Mouse (Mus musculus): ENCODE measurements at regions not wholly inside any gene's neighbourhood (a gene's known extent, or its start where the extent isn't known, plus 50 kb on each side); places are given as distances from the start of the nearest gene placed in this dataset.
A peak's percentile ranks its signal among the peaks of the same experiment; 100 is the strongest.

- H3K4me1 ChIP-seq: peaks cover 27% of the 10 kb centered on the region
- no peak overlapping the region for H3K9ac ChIP-seq
- 0 out of 2 replicates have a peak, but pooled peaks cover 4% of the 10 kb centered on the region for H3K27me3 ChIP-seq
- H3K36me3 ChIP-seq (replicated peaks): no peaks in the 10 kb centered on the region
- H3K4me2 ChIP-seq: no peak overlapping the region
- H3K4me3 ChIP-seq (replicated peaks): no peak overlapping the region
- H3K27ac ChIP-seq: no peak overlapping the region
- ATAC-seq (ENCODE audit: low FRiP score): no peak
- no peaks in the 10 kb centered on the region for H3K9me3 ChIP-seq
- WGBS: 89% methylated on average over 4 of the region's 4 CpGs
Observed at GRCm38 (mm10) chr11:31736556-31737089, 64.9 kb upstream of the Bod1 start.

- Histone ChIP-seq H3K9ac (no peak overlapping the region), H3K36me3 (replicated peaks) (no peaks in the 10 kb centered on the region), H3K4me1 (peaks cover 15% of the 10 kb centered on the region), H3K27me3 (no peaks in the 10 kb centered on the region), H3K4me2 (no peak overlapping the region), H3K9me3 (no peaks in the 10 kb centered on the region), H3K4me3 (replicated peaks) (no peak overlapping the region), H3K27ac (no peak overlapping the region)
- whole genome bisulfite sequencing: 93% methylated on average over 5 of the region's 5 CpGs
- no peak for ATAC-seq (ENCODE audit: low FRiP score)
Observed at GRCm38 (mm10) chr11:31738148-31739021, 66.7 kb upstream of the Bod1 start.

GRCm38 (mm10) chr11:31740409-31740808 lies 68.7 kb upstream of the Bod1 start:
- Histone ChIP-seq H3K4me1 (peaks cover 11% of the 10 kb centered on the region), H3K4me3 (replicated peaks) (no peak overlapping the region), H3K27ac (no peak overlapping the region), H3K4me2 (no peak overlapping the region), H3K9me3 (no peaks in the 10 kb centered on the region), H3K36me3 (replicated peaks) (no peaks in the 10 kb centered on the region), H3K27me3 (no peaks in the 10 kb centered on the region), H3K9ac (no peak overlapping the region)
- ATAC-seq (ENCODE audit: low FRiP score): no peak
- WGBS: 85% methylated on average over 5 of the region's 5 CpGs

DNA sequence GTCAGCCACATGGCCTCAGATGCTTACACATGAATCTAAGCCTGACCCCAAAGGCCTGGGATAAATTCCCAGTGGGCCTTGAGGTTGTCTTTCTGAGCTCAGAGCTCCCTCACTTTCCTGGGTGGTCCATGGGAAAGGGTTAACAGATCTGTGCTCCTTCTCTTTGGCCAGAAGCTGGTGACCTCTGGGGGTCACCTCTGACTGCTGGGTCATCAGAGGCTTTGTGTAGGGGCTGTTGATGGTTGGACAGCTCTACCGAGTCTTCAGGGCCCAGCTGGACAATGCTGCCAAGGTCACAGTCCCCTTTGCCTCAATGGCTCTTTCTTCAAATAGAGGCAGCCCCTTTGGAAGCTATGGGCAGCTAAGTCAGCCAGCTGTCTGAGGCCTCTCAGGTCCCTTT lies 70.5 kb upstream of the Bod1 start:
- no peak overlapping the region for H3K27ac ChIP-seq
- no peak overlapping the region for H3K9ac ChIP-seq
- H3K27me3 ChIP-seq: no peaks in the 10 kb centered on the region
- H3K4me2 ChIP-seq: no peak overlapping the region
- H3K9me3 ChIP-seq: no peaks in the 10 kb centered on the region
- H3K36me3 ChIP-seq (replicated peaks): no peaks in the 10 kb centered on the region
- ATAC-seq (ENCODE audit: low FRiP score): no peak
- H3K4me3 ChIP-seq (replicated peaks): no peak overlapping the region
- peaks cover 18% of the 10 kb centered on the region for H3K4me1 ChIP-seq
- WGBS: 21% methylated on average over 1 of the region's 1 CpGs

GRCm38 (mm10) chr11:31744076-31744785 lies 72.5 kb upstream of the Bod1 start:
- H3K4me3 ChIP-seq (replicated peaks): no peak overlapping the region
- peaks cover 28% of the 10 kb centered on the region for H3K4me1 ChIP-seq
- H3K27ac ChIP-seq: no peak overlapping the region
- no peak for ATAC-seq (ENCODE audit: low FRiP score)
- no peaks in the 10 kb centered on the region for H3K9me3 ChIP-seq
- H3K9ac ChIP-seq: no peak overlapping the region
- no peaks in the 10 kb centered on the region for H3K27me3 ChIP-seq
- WGBS: 87% methylated on average over 12 of the region's 12 CpGs
- H3K4me2 ChIP-seq: no peak overlapping the region
- H3K36me3 ChIP-seq (replicated peaks): no peaks in the 10 kb centered on the region

DNA sequence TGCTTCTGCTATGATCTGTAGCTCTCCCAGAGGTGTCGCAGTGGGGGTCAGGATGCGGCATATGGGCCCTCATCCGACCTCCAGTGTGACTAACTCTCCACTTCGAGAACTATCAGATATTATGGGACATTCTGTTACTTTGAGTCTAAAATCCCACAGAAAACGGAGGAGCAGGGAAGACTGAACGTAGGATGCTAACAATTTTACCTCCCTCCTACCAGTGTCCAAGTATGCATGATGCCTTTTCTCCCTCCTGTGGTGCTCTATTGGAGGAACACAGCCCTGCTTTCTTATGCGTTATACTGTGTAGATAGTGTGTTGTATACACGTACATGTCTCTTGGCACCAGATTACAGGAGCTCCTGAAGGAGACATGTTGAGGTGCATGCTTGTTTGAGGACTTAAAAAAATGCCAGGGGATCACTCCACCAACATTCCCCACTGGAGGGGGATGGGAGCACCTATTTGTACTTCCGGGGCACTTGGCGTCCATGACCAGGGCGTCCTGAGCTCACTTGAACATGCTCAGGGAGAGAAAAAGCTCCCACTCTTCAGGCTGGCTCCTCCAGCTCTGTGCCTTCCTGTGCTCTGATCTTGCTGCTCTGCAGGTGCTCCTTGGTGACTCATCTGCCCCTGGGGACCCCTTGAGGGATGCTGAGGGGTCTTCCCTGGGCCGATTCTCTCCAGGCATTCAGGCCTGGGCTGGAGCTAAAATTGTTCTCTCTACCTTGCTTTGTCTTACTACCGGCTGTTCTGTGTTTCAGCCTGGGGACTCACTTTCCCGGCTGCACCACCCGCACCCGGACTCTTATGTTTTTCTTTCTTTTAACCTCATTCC lies 73.6 kb upstream of the Bod1 start:
- H3K27ac ChIP-seq: no peak overlapping the region
- H3K4me2 ChIP-seq: no peak overlapping the region
- no peak for ATAC-seq (ENCODE audit: low FRiP score)
- WGBS: 54% methylated on average over 16 of the region's 16 CpGs
- no peak overlapping the region for H3K4me3 ChIP-seq (replicated peaks)
- no peaks in the 10 kb centered on the region for H3K27me3 ChIP-seq
- H3K9ac ChIP-seq: no peak overlapping the region
- no peaks in the 10 kb centered on the region for H3K9me3 ChIP-seq
- H3K36me3 ChIP-seq (replicated peaks): no peaks in the 10 kb centered on the region
- peaks cover 28% of the 10 kb centered on the region for H3K4me1 ChIP-seq

DNA sequence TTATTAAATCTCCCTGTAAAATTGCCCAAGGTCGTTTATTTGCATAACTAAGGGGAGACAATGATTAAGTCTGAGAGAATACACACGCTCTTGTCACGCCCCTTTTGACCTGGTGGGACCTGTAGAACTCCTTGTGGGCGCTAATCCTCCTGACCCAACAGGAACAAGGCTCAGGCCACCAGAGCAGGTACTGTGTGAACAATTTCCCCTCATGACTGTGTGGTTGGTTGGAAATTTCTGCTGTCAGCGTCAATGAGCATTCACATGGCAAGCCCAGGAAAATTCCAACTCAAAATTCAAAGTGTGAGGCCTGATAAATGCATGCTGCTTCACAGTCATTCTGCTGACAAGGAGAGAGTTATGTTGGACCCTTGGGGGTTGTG lies 74.2 kb upstream of the Bod1 start:
- Histone ChIP-seq H3K4me2 (no peak overlapping the region), H3K9me3 (no peaks in the 10 kb centered on the region), H3K4me1 (peaks cover 28% of the 10 kb centered on the region), H3K36me3 (replicated peaks) (no peaks in the 10 kb centered on the region), H3K9ac (no peak overlapping the region), H3K4me3 (replicated peaks) (no peak overlapping the region), H3K27ac (no peak overlapping the region), H3K27me3 (no peaks in the 10 kb centered on the region)
- no peak for ATAC-seq (ENCODE audit: low FRiP score)
- 29% methylated on average over 5 of the region's 5 CpGs for WGBS

GRCm38 (mm10) chr11:31746488-31746887 lies 74.8 kb upstream of the Bod1 start:
- no peaks in the 10 kb centered on the region for H3K9me3 ChIP-seq
- WGBS: 77% methylated on average over 6 of the region's 6 CpGs
- no peak overlapping the region for H3K9ac ChIP-seq
- H3K27me3 ChIP-seq: no peaks in the 10 kb centered on the region
- no peak overlapping the region for H3K4me3 ChIP-seq (replicated peaks)
- peaks cover 28% of the 10 kb centered on the region for H3K4me1 ChIP-seq
- no peaks in the 10 kb centered on the region for H3K36me3 ChIP-seq (replicated peaks)
- ATAC-seq (ENCODE audit: low FRiP score): no peak
- no peak overlapping the region for H3K27ac ChIP-seq
- H3K4me2 ChIP-seq: no peak overlapping the region

GRCm38 (mm10) chr11:31746939-31747338 lies 75.3 kb upstream of the Bod1 start:
- H3K27me3 ChIP-seq: no peaks in the 10 kb centered on the region
- no peak overlapping the region for H3K9ac ChIP-seq
- H3K4me3 ChIP-seq (replicated peaks): no peak overlapping the region
- no peaks in the 10 kb centered on the region for H3K9me3 ChIP-seq
- H3K4me2 ChIP-seq: no peak overlapping the region
- no peaks in the 10 kb centered on the region for H3K36me3 ChIP-seq (replicated peaks)
- 84% methylated on average over 8 of the region's 8 CpGs for WGBS
- no peak overlapping the region for H3K27ac ChIP-seq
- peaks cover 28% of the 10 kb centered on the region for H3K4me1 ChIP-seq
- no peak for ATAC-seq (ENCODE audit: low FRiP score)

- no peak for ATAC-seq (ENCODE audit: low FRiP score)
- WGBS: 71% methylated on average over 5 of the region's 5 CpGs
- Histone ChIP-seq H3K9me3 (no peaks in the 10 kb centered on the region), H3K27me3 (no peaks in the 10 kb centered on the region), H3K4me1 (peaks cover 28% of the 10 kb centered on the region), H3K9ac (no peak overlapping the region), H3K27ac (no peak overlapping the region), H3K4me2 (no peak overlapping the region), H3K4me3 (replicated peaks) (no peak overlapping the region), H3K36me3 (replicated peaks) (no peaks in the 10 kb centered on the region)
Observed at GRCm38 (mm10) chr11:31748275-31748815, 76.7 kb upstream of the Bod1 start.

DNA sequence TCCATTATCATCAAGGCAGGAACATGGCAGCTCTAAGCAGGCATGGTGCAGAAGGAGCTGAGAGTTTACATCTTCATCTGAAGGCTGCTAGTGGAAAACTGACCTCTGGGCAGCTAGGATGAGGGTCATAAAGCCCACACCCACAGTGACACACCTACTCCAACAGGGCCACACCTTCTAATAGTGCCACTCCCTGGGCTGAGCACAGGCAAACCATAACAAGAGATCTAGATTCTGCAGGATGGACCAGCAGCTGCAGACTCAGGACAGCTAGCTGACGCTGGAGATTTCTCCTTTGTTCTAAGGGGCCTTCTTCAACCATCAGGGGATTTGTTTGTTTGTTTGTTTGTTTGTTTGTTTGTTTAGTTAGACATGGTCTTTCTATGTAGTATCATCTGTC lies 79.6 kb upstream of the Bod1 start:
- no peaks in the 10 kb centered on the region for H3K36me3 ChIP-seq (replicated peaks)
- no peak overlapping the region for H3K9ac ChIP-seq
- H3K27me3 ChIP-seq: no peaks in the 10 kb centered on the region
- H3K27ac ChIP-seq: no peak overlapping the region
- ATAC-seq (ENCODE audit: low FRiP score): no peak
- H3K4me3 ChIP-seq (replicated peaks): no peak overlapping the region
- 85% methylated on average over 1 of the region's 1 CpGs for WGBS
- H3K9me3 ChIP-seq: no peaks in the 10 kb centered on the region
- no peak overlapping the region for H3K4me2 ChIP-seq
- H3K4me1 ChIP-seq: peaks cover 29% of the 10 kb centered on the region

GRCm38 (mm10) chr11:31753211-31753610 lies 81.5 kb upstream of the Bod1 start:
- Histone ChIP-seq H3K36me3 (replicated peaks) (no peaks in the 10 kb centered on the region), H3K4me3 (replicated peaks) (no peak overlapping the region), H3K27ac (peak overlapping the region; percentile 63), H3K4me1 (peaks cover 24% of the 10 kb centered on the region), H3K9me3 (no peaks in the 10 kb centered on the region), H3K27me3 (no peaks in the 10 kb centered on the region), H3K4me2 (no peak overlapping the region), H3K9ac (no peak overlapping the region)
- ATAC-seq (ENCODE audit: low FRiP score): peak; percentile 33; the same call in 1 of the 2 replicates
- WGBS: 83% methylated on average over 3 of the region's 3 CpGs
